Comparison of ENCODE assay signal across 23 mouse cellular contexts in genomic region chr1:167473585-167473984, GRCm38 (mm10). TPM values are rescaled to one million over a fixed set of nuclear protein-coding genes. Genes with fewer than 3 reads are reported as not detected.
A peak's percentile ranks its signal among the peaks of the same experiment; 100 is the strongest.
DNase-seq lines count a peak whose midpoint lies in the region; ATAC-seq and TF ChIP-seq lines count a peak whose summit lies in the region.
"Had no signal": no experiment of that assay in that cellular context is flagged by ENCODE, and none has a peak within 500 bp of the region (broad histone marks: within the 10 kb centered on the region; RNA-seq: fewer than 3 reads in every experiment).

No protein-coding gene starts in this region.

- no peaks in the 10 kb centered on the region for H3K4me1 ChIP-seq in intestine, postnatal 0 days (replicated peaks; ENCODE audit: control insufficient read depth, insufficient read depth, low read length)
- H3K4me1 ChIP-seq: neural tube, embryonic 13.5 days had no signal

- no peaks in the 10 kb centered on the region for H3K27me3 ChIP-seq in intestine, postnatal 0 days (replicated peaks; ENCODE audit: control insufficient read depth, insufficient read depth, low read length)
- H3K27me3 ChIP-seq: embryonic facial prominence, embryonic 12.5 days; neural tube, embryonic 13.5 days had no signal

- H3K4me2 ChIP-seq in intestine, postnatal 0 days (replicated peaks; ENCODE audit: low read depth): no peak overlapping the region
- H3K4me2 ChIP-seq: embryonic facial prominence, embryonic 12.5 days; heart, embryonic 11.5 days; neural tube, embryonic 13.5 days had no signal

- H3K9me3 ChIP-seq in intestine, postnatal 0 days (ENCODE audit: control insufficient read depth): no peaks in the 10 kb centered on the region
- H3K9me3 ChIP-seq: embryonic facial prominence, embryonic 12.5 days; neural tube, embryonic 13.5 days had no signal

- ATAC-seq in intestine, postnatal 0 days: no peak
- no peak for ATAC-seq in granulocyte monocyte progenitor cell, adult 5-6 weeks (replicated peaks; ENCODE audit: poor library complexity, severe bottlenecking)
- ATAC-seq: intestine, embryonic 16.5 days had no signal

- H3K36me3 ChIP-seq in intestine, postnatal 0 days (ENCODE audit: control insufficient read depth, insufficient read depth): no peaks in the 10 kb centered on the region
- H3K36me3 ChIP-seq: embryonic facial prominence, embryonic 12.5 days; neural tube, embryonic 13.5 days had no signal

- peak; percentile 75 for DNase-seq in heart, adult 11 months
- DNase-seq in heart, postnatal 25 days (ENCODE audit: low spot score): no peak
- DNase-seq in right cerebral cortex, adult 18-20 months: peak; percentile 11
- DNase-seq in right cerebral cortex, postnatal 4 days: no peak
- DNase-seq in layer of hippocampus, adult 9-11 months: peak; percentile 13
- DNase-seq in telencephalon, adult 2 months (ENCODE audit: low read depth, low spot score): peak; percentile 52
- DNase-seq: cerebellum, adult 11-12 months; gastrocnemius, postnatal 25 days; kidney, postnatal 10 days; liver; lung, adult 2 months; spleen, adult 18-20 months had no signal

- intact Hi-C loops in heart, postnatal 25 days (cut with DNase I): loop anchor here (5.0 kb wide), 1 partner anchor 44 kb away; no protein-coding TSS in a partner anchor

- TF ChIP-seq CTCF in intestine, postnatal 0 days (IDR thresholded peaks at IDR 0.05; ENCODE audit: low read depth): no peak

- no peak overlapping the region for H3K4me3 ChIP-seq in intestine, postnatal 0 days (ENCODE audit: low read depth, low read length)
- H3K4me3 ChIP-seq: embryonic facial prominence, embryonic 12.5 days; neural tube, embryonic 13.5 days had no signal

- no peak overlapping the region for H3K9ac ChIP-seq in intestine, postnatal 0 days (ENCODE audit: low read depth, low read length)
- H3K9ac ChIP-seq: embryonic facial prominence, embryonic 12.5 days; neural tube, embryonic 13.5 days had no signal

- H3K27ac ChIP-seq in intestine, postnatal 0 days (ENCODE audit: low read depth, low read length): no peak overlapping the region
- H3K27ac ChIP-seq: embryonic facial prominence, embryonic 12.5 days; macrophage; neural tube, embryonic 13.5 days; stomach, postnatal 0 days had no signal

- WGBS in intestine, postnatal 0 days: 40% methylated on average over 4 of the region's 4 CpGs

RNA-seq across cellular contexts. Expression of gene Lrrc52, which starts 7.0 kb away (rescaled TPM):
- 1 to 10 TPM in 1 of 2 experiments, under 1 TPM in 1; 0.75 to 2.1 TPM for total RNA-seq in heart, postnatal 25 days (2021)
- not detected in 2 replicates for polyA plus RNA-seq in intestine, postnatal 0 days (2015; fragmentation: Nextera tagmentation; extraction: Ambion mirVana)
- total RNA-seq in granulocyte monocyte progenitor cell, adult 5-6 weeks (2014; fragmentation: Nextera tagmentation): not detected in 2 replicates
- not detected in 2 replicates for total RNA-seq in granulocyte monocyte progenitor cell, adult 5-6 weeks (2017)
- total RNA-seq: hematopoietic stem cell, adult 5-6 weeks; monocyte, adult 5-6 weeks had no signal
- polyA plus RNA-seq: C2C12; embryonic facial prominence, embryonic 12.5 days; heart, embryonic 11.5 days; macrophage; neural tube, embryonic 13.5 days; stomach, postnatal 0 days had no signal

Comparison
In these comparisons a context has a peak if more than half of its experiments do, and no peak if none do; other contexts are left out.
1. DNase-seq: peak in heart, adult 11 months (single experiment), right cerebral cortex, adult 18-20 months (single experiment), layer of hippocampus, adult 9-11 months (single experiment) and telencephalon, adult 2 months (single experiment); none in heart, postnatal 25 days (single experiment) and right cerebral cortex, postnatal 4 days (single experiment).